Mouse (Mus musculus): ENCODE data around the gene Zfp398. TPM values are rescaled to one million over a fixed set of nuclear protein-coding genes. Genes with fewer than 3 reads are reported as not detected.

Gene Zfp398
- 9.1 TPM for polyA plus RNA-seq (2014; fragmentation: Illumina TruSeq; extraction: RNeasy Lipid Tissue Mini Kit (QIAGEN cat#74804); ENCODE audit: low read depth, low replicate concordance)

GRCm38 (mm10) chr6:47835482-47835983 lies at the start of gene Zfp398:
Gene Zfp398 (plus strand): TSS chr6:47835661.

GRCm38 (mm10) chr6:47813257-47813878 lies 22.1 kb upstream of the Zfp398 start, which contains the start of gene Pdia4:
Gene Pdia4 (minus strand): TSS chr6:47813430.

GRCm38 (mm10) chr6:47830104-47831078 lies 5.1 kb upstream of the Zfp398 start, which contains the start of gene Zfp786:
Gene Zfp786 (minus strand): TSS chr6:47830867.

GRCm38 (mm10) chr6:47877058-47877457 lies 41.6 kb downstream of the Zfp398 start, which contains the start of gene Zfp282:
Gene Zfp282 (plus strand): TSS chr6:47877204.

GRCm38 (mm10) chr6:47920447-47921340 lies 85.2 kb downstream of the Zfp398 start, which contains the start of gene Zfp212:
Gene Zfp212 (plus strand): TSS chr6:47920476.

Other genes with a start within 250 kb of the Zfp398 start
- gene Ezh2, start 240.3 kb upstream of the Zfp398 start, polyA plus RNA-seq (2014; fragmentation: Illumina TruSeq; extraction: RNeasy Lipid Tissue Mini Kit (QIAGEN cat#74804); ENCODE audit: low read depth, low replicate concordance), result 211 TPM
- 34.6 TPM for gene Pdia4, start 22.2 kb upstream of the Zfp398 start, polyA plus RNA-seq (2014; fragmentation: Illumina TruSeq; extraction: RNeasy Lipid Tissue Mini Kit (QIAGEN cat#74804); ENCODE audit: low read depth, low replicate concordance)
- gene Zfp786, start 4.8 kb upstream of the Zfp398 start, polyA plus RNA-seq (2014; fragmentation: Illumina TruSeq; extraction: RNeasy Lipid Tissue Mini Kit (QIAGEN cat#74804); ENCODE audit: low read depth, low replicate concordance), result 4.5 TPM
- 0.48 TPM for gene Zfp282, start 41.5 kb downstream of the Zfp398 start, polyA plus RNA-seq (2014; fragmentation: Illumina TruSeq; extraction: RNeasy Lipid Tissue Mini Kit (QIAGEN cat#74804); ENCODE audit: low read depth, low replicate concordance)
- gene Zfp212, start 84.8 kb downstream of the Zfp398 start, polyA plus RNA-seq (2014; fragmentation: Illumina TruSeq; extraction: RNeasy Lipid Tissue Mini Kit (QIAGEN cat#74804); ENCODE audit: low read depth, low replicate concordance), result 4.7 TPM
- gene Zfp956, start 117.7 kb downstream of the Zfp398 start, polyA plus RNA-seq (2014; fragmentation: Illumina TruSeq; extraction: RNeasy Lipid Tissue Mini Kit (QIAGEN cat#74804); ENCODE audit: low read depth, low replicate concordance), result 24.8 TPM
- gene Zfp777, start 213.2 kb downstream of the Zfp398 start, polyA plus RNA-seq (2014; fragmentation: Illumina TruSeq; extraction: RNeasy Lipid Tissue Mini Kit (QIAGEN cat#74804); ENCODE audit: low read depth, low replicate concordance), result 3.2 TPM